Mouse (Mus musculus): Measurements from ENCODE around the gene Fam187b. TPM values are rescaled to one million over a fixed set of nuclear protein-coding genes. Genes with fewer than 3 reads are reported as not detected.

Gene Fam187b
- polyA plus RNA-seq, 1 experiment = not detected

DNA sequence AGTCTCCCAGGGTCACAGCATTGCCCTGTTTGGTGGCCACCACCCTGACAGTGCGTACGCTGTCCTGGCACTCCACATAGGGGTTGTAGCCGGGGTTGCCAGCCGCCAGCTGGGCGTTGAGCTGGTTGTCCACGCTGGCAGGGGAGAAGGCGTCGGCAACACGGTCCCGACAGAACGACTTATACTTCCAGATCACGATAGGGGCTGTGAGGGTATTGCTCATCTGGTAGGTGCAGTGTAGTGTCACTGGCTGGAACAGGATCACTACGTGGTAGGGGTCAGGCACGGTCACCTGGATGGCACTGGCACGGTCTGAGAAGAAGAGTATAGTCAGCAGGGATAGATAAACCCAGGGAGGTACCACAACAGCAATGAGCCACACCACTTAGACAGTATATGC is 1.7 kb upstream of the Fam187b start:
- no peaks in the 10 kb centered on the region for H3K4me1 ChIP-seq (ENCODE audit: control insufficient read depth, insufficient read depth, insufficient read length, low read length)
- H3K4me3 ChIP-seq (ENCODE audit: insufficient read depth, low read depth, low read length) = no peak overlapping the region
- H3K27ac ChIP-seq (replicated peaks; ENCODE audit: low read depth, low read length) = no peak overlapping the region

DNA sequence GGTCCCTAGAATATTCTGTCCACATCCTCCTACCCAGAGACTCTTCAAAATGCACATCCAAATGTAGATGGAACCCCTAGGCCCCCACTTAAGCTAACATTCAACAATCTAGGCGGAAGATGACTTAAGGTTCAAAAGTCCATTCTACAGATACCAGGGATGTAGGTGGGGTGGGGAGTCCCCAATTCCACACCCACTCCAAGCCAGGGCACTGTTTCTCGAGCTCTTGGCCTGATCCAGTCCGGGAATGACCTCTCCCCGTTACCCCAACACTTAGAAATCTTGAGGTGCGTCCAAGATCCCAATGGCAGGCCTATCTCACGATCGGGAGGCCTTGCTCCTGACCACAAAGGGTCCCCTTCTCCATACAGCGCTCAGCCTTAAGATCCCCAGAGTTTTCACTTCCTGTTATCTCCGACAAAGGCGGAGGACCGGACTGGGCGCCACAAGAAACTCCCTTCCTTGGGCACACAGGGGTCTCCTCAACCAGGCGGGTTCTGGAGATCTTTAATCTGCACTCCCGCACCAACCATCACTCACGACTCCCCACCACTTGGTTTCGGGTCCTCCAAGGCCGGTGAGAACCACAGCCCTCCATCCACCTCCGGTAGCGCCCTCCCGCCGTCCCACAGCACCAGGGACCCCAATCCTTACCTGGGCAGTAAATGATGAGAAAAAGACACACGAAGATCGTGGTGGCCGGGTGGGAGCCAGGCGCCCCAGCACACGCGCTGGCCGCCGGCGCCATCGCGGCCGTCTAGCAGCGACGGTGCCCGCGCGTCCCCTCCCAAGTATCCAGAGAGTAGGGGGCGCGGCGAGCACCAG is 952 bp upstream of the Fam187b start:
- no peak overlapping the region for H3K27ac ChIP-seq (replicated peaks; ENCODE audit: low read depth, low read length)

GRCm38 (mm10) chr7:30973251-30973500 is 414 bp upstream of the Fam187b start, which contains the start of gene Lsr:
Lsr (minus strand) TSS chr7:30973464.
- Histone ChIP-seq H3K4me3 (ENCODE audit: insufficient read depth, low read depth, low read length) (peak within 1 kb of the TSS; percentile 77), H3K4me1 (ENCODE audit: control insufficient read depth, insufficient read depth, insufficient read length, low read length) (no peaks in the 10 kb centered on the region), H3K27ac (replicated peaks; ENCODE audit: low read depth, low read length) (no peak within 1 kb of the TSS)

More for the DNA sequence above, 952 bp upstream of the Fam187b start:
- Histone ChIP-seq H3K4me3 (ENCODE audit: insufficient read depth, low read depth, low read length) (peak overlapping the region; percentile 49), H3K4me1 (ENCODE audit: control insufficient read depth, insufficient read depth, insufficient read length, low read length) (no peaks in the 10 kb centered on the region)

- Histone ChIP-seq H3K27ac (replicated peaks; ENCODE audit: low read depth, low read length) (no peak overlapping the region), H3K4me3 (ENCODE audit: insufficient read depth, low read depth, low read length) (no peak overlapping the region), H3K4me1 (ENCODE audit: control insufficient read depth, insufficient read depth, insufficient read length, low read length) (no peaks in the 10 kb centered on the region)
These were observed 8.1 kb downstream of the Fam187b start for GRCm38 (mm10) chr7:30981703-30982102.

GRCm38 (mm10) chr7:30985357-30985756 is 11.8 kb downstream of the Fam187b start:
- Histone ChIP-seq H3K27ac (replicated peaks; ENCODE audit: low read depth, low read length) (no peak overlapping the region), H3K4me1 (ENCODE audit: control insufficient read depth, insufficient read depth, insufficient read length, low read length) (no peaks in the 10 kb centered on the region), H3K4me3 (ENCODE audit: insufficient read depth, low read depth, low read length) (no peak overlapping the region)

DNA sequence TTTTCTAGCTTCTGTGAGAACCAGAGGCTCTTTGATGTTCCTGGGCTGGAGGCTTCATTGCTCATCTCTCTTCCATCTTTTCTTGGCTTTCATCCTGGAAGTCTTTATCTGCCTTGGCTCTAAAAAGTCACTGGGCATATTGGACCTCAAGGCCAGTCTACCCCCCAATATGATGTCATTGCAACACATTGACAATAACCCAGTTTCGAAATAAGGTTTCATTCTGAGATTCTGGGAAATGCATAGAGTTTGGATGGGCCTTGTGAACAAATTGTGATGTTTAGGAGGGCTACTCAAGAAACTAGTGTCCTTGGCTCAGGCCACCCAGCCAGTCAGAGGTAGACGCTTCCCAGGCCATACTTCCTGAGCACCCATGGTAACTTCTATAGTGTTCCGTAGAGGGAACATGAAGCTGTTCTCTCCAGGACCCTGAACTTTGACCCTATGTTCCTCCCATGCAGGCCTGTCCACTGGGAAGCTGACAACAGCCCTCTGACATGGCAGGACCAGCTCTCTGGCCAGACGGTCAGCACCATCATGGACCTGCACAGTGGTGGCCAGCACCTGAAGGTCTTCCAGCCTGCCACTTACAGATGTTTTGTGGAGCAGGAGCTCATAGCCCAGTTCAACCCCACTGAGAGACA is 15.1 kb downstream of the Fam187b start:
- H3K27ac ChIP-seq (replicated peaks; ENCODE audit: low read depth, low read length) = no peak overlapping the region
- H3K4me1 ChIP-seq (ENCODE audit: control insufficient read depth, insufficient read depth, insufficient read length, low read length) = no peaks in the 10 kb centered on the region
- no peak overlapping the region for H3K4me3 ChIP-seq (ENCODE audit: insufficient read depth, low read depth, low read length)

- Histone ChIP-seq H3K4me3 (ENCODE audit: insufficient read depth, low read depth, low read length) (no peak overlapping the region), H3K27ac (replicated peaks; ENCODE audit: low read depth, low read length) (no peak overlapping the region), H3K4me1 (ENCODE audit: control insufficient read depth, insufficient read depth, insufficient read length, low read length) (no peaks in the 10 kb centered on the region)
These were observed 18.6 kb downstream of the Fam187b start for GRCm38 (mm10) chr7:30992148-30992547.

GRCm38 (mm10) chr7:30993986-30994385 is 20.4 kb downstream of the Fam187b start:
- no peak overlapping the region for H3K27ac ChIP-seq (replicated peaks; ENCODE audit: low read depth, low read length)
- no peak overlapping the region for H3K4me3 ChIP-seq (ENCODE audit: insufficient read depth, low read depth, low read length)

GRCm38 (mm10) chr7:30996491-30996890 is 22.9 kb downstream of the Fam187b start:
- Histone ChIP-seq H3K27ac (replicated peaks; ENCODE audit: low read depth, low read length) (no peak overlapping the region), H3K4me1 (ENCODE audit: control insufficient read depth, insufficient read depth, insufficient read length, low read length) (peaks cover 2% of the 10 kb centered on the region; the same call in 1 of the 2 replicates), H3K4me3 (ENCODE audit: insufficient read depth, low read depth, low read length) (no peak overlapping the region)

More at GRCm38 (mm10) chr7:30993986-30994385, 20.4 kb downstream of the Fam187b start:
- H3K4me1 ChIP-seq (ENCODE audit: control insufficient read depth, insufficient read depth, insufficient read length, low read length) = no peaks in the 10 kb centered on the region

- H3K4me1 ChIP-seq (ENCODE audit: control insufficient read depth, insufficient read depth, insufficient read length, low read length) = peaks cover 5% of the 10 kb centered on the region
- no peak overlapping the region for H3K27ac ChIP-seq (replicated peaks; ENCODE audit: low read depth, low read length)
- H3K4me3 ChIP-seq (ENCODE audit: insufficient read depth, low read depth, low read length) = no peak overlapping the region
These were observed 27.0 kb downstream of the Fam187b start for GRCm38 (mm10) chr7:31000505-31001020.

DNA sequence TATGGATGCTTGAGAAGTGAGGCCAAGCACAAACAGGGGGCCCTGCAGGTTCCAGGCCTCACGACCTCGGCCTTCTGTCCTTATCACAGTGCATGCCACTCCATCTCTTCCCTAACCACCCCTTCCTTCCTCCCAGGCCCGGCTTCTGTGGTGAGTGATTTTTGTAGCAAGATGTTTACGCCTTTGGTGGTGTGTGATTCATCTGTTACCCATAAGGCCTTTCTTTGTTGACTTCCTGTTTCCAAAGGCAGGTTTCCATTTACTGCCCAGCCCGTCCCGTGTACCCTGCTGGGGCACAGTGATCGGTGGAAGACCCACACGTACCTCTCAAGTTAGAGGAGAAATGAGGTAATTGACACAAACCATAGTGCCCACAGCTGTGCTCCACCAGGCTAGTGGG is 29.1 kb downstream of the Fam187b start:
- 0 out of 2 replicates have a peak overlapping the region, but pooled peaks have one; percentile 2 for H3K4me3 ChIP-seq (ENCODE audit: insufficient read depth, low read depth, low read length)
- H3K4me1 ChIP-seq (ENCODE audit: control insufficient read depth, insufficient read depth, insufficient read length, low read length) = peaks cover 5% of the 10 kb centered on the region
- peak overlapping the region; percentile 82 for H3K27ac ChIP-seq (replicated peaks; ENCODE audit: low read depth, low read length)

DNA sequence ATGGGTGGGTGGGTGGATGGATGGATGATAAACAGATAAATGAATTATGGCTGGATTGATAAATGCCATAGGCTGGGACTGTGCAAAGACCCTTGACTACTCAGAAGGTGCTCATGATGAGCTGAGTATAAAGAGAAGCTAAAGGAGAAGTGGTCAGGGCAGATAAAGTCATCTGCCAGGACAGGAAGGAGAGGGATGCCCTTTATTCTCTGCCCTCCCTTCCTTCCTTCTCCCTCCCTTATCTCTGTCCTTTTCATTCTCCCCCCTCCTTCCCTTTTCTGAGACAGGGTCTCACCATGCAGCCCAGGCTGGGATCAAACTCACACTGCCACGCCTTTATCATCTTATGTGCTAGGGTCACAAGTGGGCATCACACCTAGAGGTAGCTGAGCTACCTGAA is 34.2 kb downstream of the Fam187b start:
- Histone ChIP-seq H3K27ac (replicated peaks; ENCODE audit: low read depth, low read length) (peak overlapping the region; percentile 41; the same call in 1 of the 2 replicates), H3K4me1 (ENCODE audit: control insufficient read depth, insufficient read depth, insufficient read length, low read length) (0 out of 2 replicates have a peak, but pooled peaks cover 3% of the 10 kb centered on the region)

DNA sequence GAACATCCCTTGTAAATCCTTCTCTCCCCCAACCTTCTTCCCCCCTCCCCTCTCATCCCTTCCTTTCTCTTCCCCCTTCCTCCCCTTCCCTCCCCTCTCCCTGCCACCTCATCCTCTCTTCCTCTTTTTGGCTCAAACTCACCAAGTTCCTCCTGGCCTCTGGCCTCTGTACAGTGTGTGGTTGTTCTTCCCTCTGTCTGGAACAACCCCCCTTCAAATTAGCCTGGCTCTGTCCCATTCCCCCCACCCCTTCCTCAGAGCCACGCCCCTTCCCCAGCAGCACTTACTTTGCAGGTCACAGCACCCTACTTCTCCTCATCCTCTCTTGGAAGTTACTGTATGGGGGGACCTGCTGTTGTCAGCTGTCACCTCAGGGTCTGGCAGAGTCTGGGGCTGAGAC is 34.6 kb downstream of the Fam187b start:
- Histone ChIP-seq H3K27ac (replicated peaks; ENCODE audit: low read depth, low read length) (peak overlapping the region; percentile 41), H3K4me3 (ENCODE audit: insufficient read depth, low read depth, low read length) (no peak overlapping the region)

More for the DNA sequence above, 34.2 kb downstream of the Fam187b start:
- H3K4me3 ChIP-seq (ENCODE audit: insufficient read depth, low read depth, low read length) = no peak overlapping the region

DNA sequence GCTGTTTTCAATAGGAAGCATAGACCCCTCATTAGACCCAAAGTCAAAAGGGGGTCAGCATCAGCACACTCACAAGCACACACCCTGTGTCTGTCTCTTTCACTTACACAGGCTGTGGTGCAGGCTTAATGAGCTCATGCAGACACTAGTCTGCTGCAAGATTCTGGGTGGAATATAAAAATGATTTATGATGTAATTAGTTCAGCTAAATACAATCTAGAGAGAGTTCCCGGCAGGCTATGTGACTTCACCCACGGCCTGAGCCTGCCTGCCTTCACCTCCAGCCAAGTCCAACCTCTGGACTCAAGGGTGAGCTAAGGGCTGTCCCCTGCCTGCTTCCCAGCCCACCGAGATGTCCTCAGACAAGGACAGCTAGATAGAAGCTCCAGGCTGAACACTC is 35.3 kb downstream of the Fam187b start:
- no peak overlapping the region for H3K27ac ChIP-seq (replicated peaks; ENCODE audit: low read depth, low read length)
- 0 out of 2 replicates have a peak, but pooled peaks cover 3% of the 10 kb centered on the region for H3K4me1 ChIP-seq (ENCODE audit: control insufficient read depth, insufficient read depth, insufficient read length, low read length)
- H3K4me3 ChIP-seq (ENCODE audit: insufficient read depth, low read depth, low read length) = no peak overlapping the region

More for the DNA sequence above, 34.6 kb downstream of the Fam187b start:
- H3K4me1 ChIP-seq (ENCODE audit: control insufficient read depth, insufficient read depth, insufficient read length, low read length) = 0 out of 2 replicates have a peak, but pooled peaks cover 3% of the 10 kb centered on the region

- no peak overlapping the region for H3K27ac ChIP-seq (replicated peaks; ENCODE audit: low read depth, low read length)
- H3K4me3 ChIP-seq (ENCODE audit: insufficient read depth, low read depth, low read length) = no peak overlapping the region
- H3K4me1 ChIP-seq (ENCODE audit: control insufficient read depth, insufficient read depth, insufficient read length, low read length) = 0 out of 2 replicates have a peak, but pooled peaks cover 3% of the 10 kb centered on the region
These were observed 39.4 kb downstream of the Fam187b start for GRCm38 (mm10) chr7:31012971-31013370.
